Mouse (Mus musculus) kidney, adult 2 months (tissue): ENCODE data around the gene Usf2. TPM values are rescaled to one million over a fixed set of nuclear protein-coding genes. Genes with fewer than 3 reads are reported as not detected.
"Not testable (repeated sequence)": the region's sequence is repeated elsewhere in the genome, so short reads cannot be mapped to it uniquely, and the experiment has no call there.

Source experiments
- DNase-seq: peaks from one replicate; pipeline ENCODE4 v3.0.0; 2021
- H3K27ac ChIP-seq: fragments of 200-500 bp; 2 replicates; pipeline ENCODE4 v1.5.1; 2012; ENCODE audit warnings: low read depth, low read length, control low read depth, inconsistent platforms; ENCODE audit not compliant: insufficient read depth
- H3K27me3 ChIP-seq: fragments of 200-500 bp; replicated peaks from 2 replicates; pipeline ENCODE4 v1.6.1; 2012; ENCODE audit warnings: mild to moderate bottlenecking, moderate library complexity, low read length, inconsistent platforms; ENCODE audit not compliant: control insufficient read depth, insufficient read depth
- H3K36me3 ChIP-seq: fragments of 200-500 bp; 2 replicates; pipeline ENCODE4 v1.6.1; 2012; ENCODE audit warnings: mild to moderate bottlenecking, moderate library complexity, low read length, inconsistent platforms; ENCODE audit not compliant: control insufficient read depth, insufficient read depth
- H3K4me1 ChIP-seq: fragments of 200-500 bp; 2 replicates; pipeline ENCODE4 v1.6.1; 2011; ENCODE audit warnings: low read length; ENCODE audit not compliant: control insufficient read depth, insufficient read depth
- H3K4me3 ChIP-seq: fragments of 200-500 bp; 2 replicates; pipeline ENCODE4 v1.5.1; 2011; ENCODE audit warnings: mild to moderate bottlenecking, low read depth, low read length, control low read depth; ENCODE audit not compliant: insufficient read depth
- CTCF ChIP-seq: fragments of 200-500 bp; conservative IDR thresholded peaks from 2 replicates; pipeline ENCODE4 v1.5.1; 2011; ENCODE audit warnings: low read depth, mild to moderate bottlenecking, control low read depth, low read length, moderate library complexity, mixed read lengths; ENCODE audit not compliant: insufficient read depth, insufficient read length
- POLR2A ChIP-seq: fragments of 200-500 bp; IDR thresholded peaks from one replicate; pipeline ENCODE4 v1.6.1; 2011; ENCODE audit warnings: low read depth, low read length, control low read depth
- WGBS: fragments of 180-500 bp; shearing (Covaris S2); methylation state at CpG from one replicate; pipeline ENCODE4 v1.1.7; 2018; 5-methylcytosine and 5-hydroxymethylcytosine counted together
- polyA plus RNA-seq: library from polyadenylated mRNA; depleted of rRNA; stranded (reverse); fragments of >200 nt; gene quantifications from 2 replicates; pipeline ENCODE4 v1.2.3, GENCODE M21; 2012

Usf2 gene
- polyA plus RNA-seq, 1 experiment = 118 TPM

GRCm38 (mm10) chr7:30924071-30924470 is 32.5 kb downstream of the Usf2 start:
- DNase-seq = no peak
- H3K4me3 ChIP-seq = no peak overlapping the region
- no peak for TF ChIP-seq CTCF
- TF ChIP-seq POLR2A = no peak
- whole genome bisulfite sequencing = 57% methylated on average over 3 of the region's 3 CpGs
- no peaks in the 10 kb centered on the region for H3K36me3 ChIP-seq
- H3K4me1 ChIP-seq = no peaks in the 10 kb centered on the region
- no peaks in the 10 kb centered on the region for H3K27me3 ChIP-seq
- H3K27ac ChIP-seq = no peak overlapping the region

DNA sequence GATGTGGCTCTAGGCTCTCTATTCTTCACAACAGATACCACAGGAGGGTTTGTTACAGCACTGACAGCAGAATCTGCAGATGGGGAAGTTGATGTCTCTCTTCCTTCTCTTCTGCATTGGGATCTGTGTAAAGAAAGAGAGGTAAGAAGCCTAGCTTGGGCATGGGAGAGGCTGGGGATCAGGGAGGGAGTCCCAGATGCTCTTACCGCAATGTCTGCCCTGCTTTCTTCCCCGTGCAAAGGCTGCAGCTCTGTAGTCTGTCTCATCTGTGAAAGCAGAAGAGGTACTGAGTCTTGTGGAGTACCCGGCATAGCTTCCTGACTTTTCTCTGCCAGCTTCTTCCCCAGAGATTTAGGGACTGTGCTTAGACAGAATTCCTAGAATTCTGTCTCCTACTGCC is 34.1 kb downstream of the Usf2 start:
- not testable (repeated sequence) for H3K27ac ChIP-seq, H3K4me3 ChIP-seq, DNase-seq, H3K27me3 ChIP-seq, H3K36me3 ChIP-seq, H3K4me1 ChIP-seq
- 44% methylated on average over 3 of the region's 3 CpGs for WGBS

GRCm38 (mm10) chr7:30920217-30920616 is 36.4 kb downstream of the Usf2 start:
- H3K4me3 ChIP-seq = no peak overlapping the region
- no peak overlapping the region for H3K27ac ChIP-seq
- H3K4me1 ChIP-seq = no peaks in the 10 kb centered on the region
- no peak for DNase-seq
- H3K36me3 ChIP-seq = no peaks in the 10 kb centered on the region
- WGBS = 68% methylated on average over 3 of the region's 3 CpGs
- no peaks in the 10 kb centered on the region for H3K27me3 ChIP-seq
- TF ChIP-seq POLR2A (no peak), CTCF (no peak)

GRCm38 (mm10) chr7:30917219-30917618 is 39.4 kb downstream of the Usf2 start:
- Histone ChIP-seq H3K27me3 (no peaks in the 10 kb centered on the region), H3K4me1 (no peaks in the 10 kb centered on the region), H3K27ac (no peak overlapping the region), H3K36me3 (no peaks in the 10 kb centered on the region), H3K4me3 (no peak overlapping the region)
- TF ChIP-seq CTCF (no peak), POLR2A (no peak)
- no peak for DNase-seq
- WGBS = 42% methylated on average over 4 of the region's 4 CpGs

DNA sequence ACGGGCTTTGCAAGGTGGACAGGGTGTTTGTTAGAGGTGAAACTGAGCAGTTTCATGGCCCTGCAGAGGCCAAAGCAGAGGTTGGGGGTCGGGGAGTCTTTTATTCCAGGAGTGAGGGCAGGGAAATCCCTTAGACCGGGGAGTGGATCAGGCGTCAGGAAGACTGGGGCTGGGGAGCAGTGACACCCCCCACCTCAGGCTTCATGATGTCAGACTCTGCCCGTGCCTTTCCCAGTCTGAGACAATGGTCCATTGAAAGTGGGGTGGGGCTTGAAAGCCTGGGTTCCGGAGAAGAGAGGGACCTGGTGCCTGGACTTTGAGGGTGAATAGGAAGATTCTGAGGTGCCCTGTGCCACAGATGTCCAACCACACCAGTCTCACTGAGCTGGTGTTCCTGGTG is 39.9 kb downstream of the Usf2 start:
- no peak for TF ChIP-seq CTCF
- no peak for TF ChIP-seq POLR2A

GRCm38 (mm10) chr7:30914732-30915131 is 41.9 kb downstream of the Usf2 start, which contains the start of gene Mag:
TSS of gene Mag (minus strand) at chr7:30914873.
- H3K4me3 ChIP-seq = no peak within 1 kb of the TSS

More for the DNA sequence above, 39.9 kb downstream of the Usf2 start:
- H3K36me3 ChIP-seq = no peaks in the 10 kb centered on the region
- H3K4me1 ChIP-seq = no peaks in the 10 kb centered on the region
- DNase-seq = no peak
- H3K27ac ChIP-seq = no peak overlapping the region
- H3K4me3 ChIP-seq = no peak overlapping the region
- H3K27me3 ChIP-seq = no peaks in the 10 kb centered on the region
- WGBS = 34% methylated on average over 6 of the region's 6 CpGs

DNA sequence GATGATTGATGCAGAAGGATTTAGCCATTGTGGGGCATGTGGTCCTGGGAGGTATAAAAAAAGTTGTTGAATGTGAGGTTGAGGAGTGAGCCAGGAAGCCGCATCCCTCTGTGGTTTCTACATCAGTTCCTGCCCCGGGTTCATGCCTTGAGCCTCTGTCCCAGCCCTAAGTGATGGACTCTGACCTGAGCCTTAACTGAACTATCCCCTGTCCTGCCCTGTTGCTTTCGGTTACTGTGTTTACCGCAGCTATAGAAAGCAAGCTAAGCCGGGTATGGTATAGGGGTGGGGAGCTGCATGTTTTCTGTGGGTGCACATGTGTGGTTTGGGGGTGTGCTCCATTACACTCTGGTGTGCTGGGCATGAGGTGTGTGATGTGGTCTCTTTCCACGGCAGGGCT is 46.8 kb downstream of the Usf2 start:
- WGBS = 63% methylated on average over 6 of the region's 6 CpGs
- no peaks in the 10 kb centered on the region for H3K36me3 ChIP-seq
- TF ChIP-seq POLR2A = no peak
- TF ChIP-seq CTCF = no peak
- H3K4me1 ChIP-seq = no peaks in the 10 kb centered on the region
- DNase-seq = no peak
- H3K27ac ChIP-seq = no peak overlapping the region
- H3K4me3 ChIP-seq = no peak overlapping the region
- H3K27me3 ChIP-seq = no peaks in the 10 kb centered on the region

More at GRCm38 (mm10) chr7:30914732-30915131, 41.9 kb downstream of the Usf2 start, which contains the start of gene Mag:
- Histone ChIP-seq H3K36me3 (no peaks in the 10 kb centered on the region), H3K27ac (no peak within 1 kb of the TSS), H3K4me1 (no peaks in the 10 kb centered on the region), H3K27me3 (no peaks in the 10 kb centered on the region)
- 78% methylated on average over 7 of the region's 8 CpGs for WGBS
- TF ChIP-seq CTCF (no peak), POLR2A (no peak)
- no peak for DNase-seq

- WGBS = 24% methylated on average over 17 of the region's 17 CpGs
These were observed 47.6 kb downstream of the Usf2 start for GRCm38 (mm10) chr7:30908992-30909431.

More at GRCm38 (mm10) chr7:30908992-30909431, 47.6 kb downstream of the Usf2 start:
- TF ChIP-seq CTCF (no peak), POLR2A (no peak)
- no peak overlapping the region for H3K27ac ChIP-seq
- DNase-seq = no peak
- H3K27me3 ChIP-seq = no peaks in the 10 kb centered on the region
- peak overlapping the region; percentile 19 for H3K4me3 ChIP-seq
- no peaks in the 10 kb centered on the region for H3K4me1 ChIP-seq
- no peaks in the 10 kb centered on the region for H3K36me3 ChIP-seq
